Mouse (Mus musculus) kidney, adult 9 months (tissue): ENCODE data around the gene Gm11239.
"Not testable (repeated sequence)": the region's sequence is repeated elsewhere in the genome, so short reads cannot be mapped to it uniquely, and the experiment has no call there.

ENCODE experiments used
- DNase-seq: peaks from one replicate; pipeline ENCODE4 v3.0.0; 2022

The Gm11239 gene

GRCm38 (mm10) chr4:73668054-73668453, at the start of gene Gm11239:
Gene Gm11239 (plus strand): TSS chr4:73668354.
- not testable (repeated sequence) for DNase-seq

- DNase-seq: not testable (repeated sequence)
These were observed 45.5 kb upstream of the Gm11239 start, which contains the start of gene Gm11237 for GRCm38 (mm10) chr4:73622684-73623083. Gene Gm11237 (plus strand): TSS chr4:73622984.

- DNase-seq: not testable (repeated sequence)
These were observed 30.3 kb upstream of the Gm11239 start, which contains the start of gene Gm11236 for GRCm38 (mm10) chr4:73637821-73638220. Gene Gm11236 (plus strand): TSS chr4:73638121.

GRCm38 (mm10) chr4:73661864-73662263, 6.3 kb upstream of the Gm11239 start:
- DNase-seq: not testable (repeated sequence)

- DNase-seq: not testable (repeated sequence)
These were observed 15.1 kb downstream of the Gm11239 start, which contains the start of gene Gm428 for GRCm38 (mm10) chr4:73683216-73683615. Gene Gm428 (plus strand): TSS chr4:73683516.

GRCm38 (mm10) chr4:73718761-73719160, 50.6 kb downstream of the Gm11239 start:
- no peak for DNase-seq

GRCm38 (mm10) chr4:73719819-73720218, 51.7 kb downstream of the Gm11239 start:
- DNase-seq: no peak
